Mouse (Mus musculus) hindbrain, embryonic 13.5 days (tissue): ENCODE results near the gene Slc35c1. TPM values are rescaled to one million over a fixed set of nuclear protein-coding genes. Genes with fewer than 3 reads are reported as not detected.

Experiments
- ATAC-seq: fragments of 200-750 bp; cut with Nextera tagmentation; 2 replicates; pipeline ENCODE4 v1.8.0; 2017; ENCODE audit warnings: moderate TSS enrichment; ENCODE audit not compliant: low FRiP score
- H3K27ac ChIP-seq: fragments of 300-500 bp; sonication (generic); 2 replicates; pipeline ENCODE4 v1.5.1; 2015; ENCODE audit warnings: inconsistent platforms, mild to moderate bottlenecking, moderate library complexity
- H3K27me3 ChIP-seq: fragments of 300-500 bp; sonication (generic); 2 replicates; pipeline ENCODE4 v1.6.1; 2015; ENCODE audit warnings: mild to moderate bottlenecking, inconsistent platforms
- H3K36me3 ChIP-seq: fragments of 300-500 bp; sonication (generic); 2 replicates; pipeline ENCODE4 v1.6.1; 2015; ENCODE audit warnings: mild to moderate bottlenecking, inconsistent platforms
- H3K4me1 ChIP-seq: fragments of 300-500 bp; sonication (generic); replicated peaks from 2 replicates; pipeline ENCODE4 v1.6.1; 2015; ENCODE audit warnings: inconsistent platforms
- H3K4me2 ChIP-seq: fragments of 300-500 bp; sonication (generic); 2 replicates; pipeline ENCODE4 v1.6.1; 2015; ENCODE audit warnings: inconsistent platforms, mild to moderate bottlenecking, moderate library complexity
- H3K4me3 ChIP-seq: fragments of 300-500 bp; sonication (generic); 2 replicates; pipeline ENCODE4 v1.5.1; 2015; ENCODE audit warnings: mild to moderate bottlenecking, inconsistent platforms
- H3K9ac ChIP-seq: fragments of 300-500 bp; sonication (generic); 2 replicates; pipeline ENCODE4 v1.6.1; 2015; ENCODE audit warnings: mild to moderate bottlenecking, inconsistent platforms
- H3K9me3 ChIP-seq: fragments of 300-500 bp; sonication (generic); 2 replicates; pipeline ENCODE4 v1.6.1; 2016; ENCODE audit warnings: inconsistent platforms
- WGBS: fragments of 180-500 bp; shearing (Covaris S2); methylation state at CpG from one replicate; pipeline ENCODE4 v1.1.7; 2015; 5-methylcytosine and 5-hydroxymethylcytosine counted together
- polyA plus RNA-seq: library from polyadenylated mRNA; unstranded; fragments of >200 nt; fragmentation: Nextera tagmentation; extraction: Ambion mirVana; gene quantifications from 2 replicates; pipeline ENCODE4 v1.2.1, GENCODE M21; 2015

Gene Slc35c1
- polyA plus RNA-seq, 1 experiment from 2014 or later, result 10.5 TPM

DNA sequence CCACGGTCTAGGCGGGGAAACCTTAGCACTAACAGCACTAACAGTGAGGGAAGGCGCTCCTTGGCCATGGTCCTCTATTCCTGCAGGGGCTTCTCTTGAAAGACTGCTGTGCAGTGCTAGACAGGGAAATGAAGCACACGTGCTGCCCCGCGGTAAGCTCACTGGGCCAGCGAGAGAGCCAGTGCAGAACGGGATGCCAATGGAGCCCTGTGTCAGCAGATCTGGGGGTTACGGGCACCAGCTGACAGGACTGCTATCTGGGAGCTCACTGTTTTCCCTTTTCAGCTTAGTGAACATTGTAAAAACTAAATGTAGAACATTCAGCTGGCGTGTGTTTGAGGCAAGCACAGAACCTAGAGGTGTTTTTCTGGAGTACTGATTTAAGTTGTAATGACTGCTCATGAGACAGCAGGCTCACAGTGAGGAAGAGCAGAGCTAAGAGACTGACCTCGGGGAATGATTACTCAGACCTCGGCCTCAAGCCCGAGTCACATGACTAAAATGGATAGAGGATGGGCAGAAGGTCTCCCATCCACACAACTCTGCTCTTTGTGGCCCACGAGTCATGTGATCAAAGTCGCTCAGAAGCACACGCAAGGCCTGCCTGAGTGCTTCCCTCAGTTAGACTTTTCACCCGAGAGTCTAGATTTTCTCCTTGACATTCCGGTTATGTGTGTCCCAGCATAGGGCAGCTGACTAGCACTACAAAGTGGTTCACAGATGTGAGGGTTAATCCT, 51.9 kb downstream of the Slc35c1 start:
- H3K4me3 ChIP-seq, result no peak overlapping the region

DNA sequence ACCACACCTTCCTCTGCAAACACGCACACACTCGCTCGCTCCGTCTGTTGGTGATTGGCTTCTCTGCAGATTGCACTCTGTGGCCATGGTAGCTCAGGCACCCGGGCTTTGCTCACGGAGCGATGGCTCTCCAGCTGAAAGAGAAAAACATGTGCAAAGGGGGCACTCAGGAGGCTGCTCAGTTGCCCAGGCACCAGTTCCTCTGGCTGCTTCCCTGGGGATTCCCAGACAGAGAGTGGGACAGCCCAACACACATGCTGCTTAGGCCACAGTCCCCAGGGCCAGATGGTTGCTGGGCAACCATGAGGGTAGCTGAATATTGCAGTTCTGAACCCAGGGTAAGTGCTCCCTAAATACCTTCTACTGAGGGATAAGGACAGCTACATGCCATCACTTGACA, 54.7 kb downstream of the Slc35c1 start:
- Histone ChIP-seq H3K9me3 (no peaks in the 10 kb centered on the region), H3K4me1 (peaks cover 29% of the 10 kb centered on the region), H3K4me2 (no peak overlapping the region), H3K36me3 (peaks cover 68% of the 10 kb centered on the region), H3K27ac (peak overlapping the region; percentile 58), H3K9ac (peak overlapping the region; percentile 15; the same call in 1 of the 2 replicates), H3K27me3 (no peaks in the 10 kb centered on the region), H3K4me3 (no peak overlapping the region)
- 59% methylated on average over 7 of the region's 7 CpGs for WGBS
- 0 out of 2 replicates have a peak, but pooled peaks have one; percentile 31 for ATAC-seq

More for the DNA sequence above, 51.9 kb downstream of the Slc35c1 start:
- Histone ChIP-seq H3K36me3 (peaks cover 95% of the 10 kb centered on the region), H3K27ac (peak overlapping the region; percentile 31; the same call in 1 of the 2 replicates), H3K9me3 (no peaks in the 10 kb centered on the region), H3K4me1 (peaks cover 19% of the 10 kb centered on the region), H3K4me2 (no peak overlapping the region), H3K9ac (no peak overlapping the region), H3K27me3 (no peaks in the 10 kb centered on the region)
- WGBS, result 92% methylated on average over 18 of the region's 18 CpGs
- ATAC-seq, result no peak

DNA sequence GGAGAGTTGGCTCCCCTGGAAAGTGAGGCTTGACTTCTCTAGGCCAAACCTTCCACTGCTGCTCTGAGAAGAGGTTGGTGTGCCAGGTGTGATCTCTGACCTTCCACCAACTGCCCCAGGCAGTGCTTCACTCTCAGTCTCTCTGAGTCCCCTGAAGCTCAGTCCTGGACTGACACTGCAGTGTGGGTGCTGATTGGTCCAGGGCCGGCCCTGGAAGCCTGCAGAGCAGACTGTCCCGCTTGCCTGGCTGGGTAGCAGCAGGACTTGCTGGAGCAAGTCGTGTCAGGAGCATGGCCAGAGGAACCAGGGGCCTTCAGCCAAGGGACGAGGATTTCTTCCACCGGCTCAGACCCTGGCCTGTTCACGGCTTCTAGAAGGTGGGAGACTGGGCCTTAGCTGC, 55.6 kb downstream of the Slc35c1 start:
- H3K9me3 ChIP-seq, result no peaks in the 10 kb centered on the region
- peak overlapping the region; percentile 58; the same call in 1 of the 2 replicates for H3K27ac ChIP-seq
- no peak overlapping the region for H3K4me3 ChIP-seq
- no peaks in the 10 kb centered on the region for H3K27me3 ChIP-seq
- ATAC-seq, result no peak
- peaks cover 37% of the 10 kb centered on the region for H3K4me1 ChIP-seq
- H3K36me3 ChIP-seq, result peaks cover 59% of the 10 kb centered on the region
- peak overlapping the region; percentile 15 for H3K9ac ChIP-seq
- WGBS, result 87% methylated on average over 6 of the region's 6 CpGs
- no peak overlapping the region for H3K4me2 ChIP-seq

DNA sequence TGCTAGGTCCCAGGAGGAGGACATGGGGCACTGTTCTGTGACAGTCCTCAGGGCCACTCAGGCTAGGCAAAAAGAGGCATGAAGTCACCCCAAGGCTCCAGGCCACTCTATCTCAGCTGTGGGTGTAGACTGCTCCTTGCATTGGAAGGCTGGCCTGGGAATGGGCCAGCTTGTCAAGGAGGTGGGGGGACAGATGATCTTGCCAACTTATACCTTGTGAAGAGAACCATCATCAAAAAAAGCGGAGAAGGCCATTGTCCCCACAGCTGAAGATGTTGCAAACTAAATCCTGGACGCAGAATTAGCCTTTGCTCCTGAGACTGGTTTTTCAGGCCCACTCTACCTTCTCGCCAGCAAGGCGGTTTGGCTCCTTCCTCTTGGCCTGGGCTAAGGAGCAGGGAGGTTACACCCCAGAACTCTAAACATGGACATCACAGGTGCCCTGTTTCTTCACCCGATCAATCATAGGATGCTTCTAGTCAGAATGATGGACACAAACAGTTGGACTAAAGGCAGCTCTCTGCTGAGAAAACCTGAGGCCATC, 56.5 kb downstream of the Slc35c1 start:
- H3K4me3 ChIP-seq, result no peak overlapping the region
- no peak overlapping the region for H3K4me2 ChIP-seq
- no peak overlapping the region for H3K9ac ChIP-seq
- peaks cover 50% of the 10 kb centered on the region for H3K36me3 ChIP-seq
- 96% methylated on average over 5 of the region's 5 CpGs for WGBS
- H3K27ac ChIP-seq, result no peak overlapping the region
- no peaks in the 10 kb centered on the region for H3K9me3 ChIP-seq
- no peak for ATAC-seq
- peaks cover 46% of the 10 kb centered on the region for H3K4me1 ChIP-seq
- no peaks in the 10 kb centered on the region for H3K27me3 ChIP-seq

Other genes starting within 250 kb of the Slc35c1 start
- gene Pex16, start 85.9 kb downstream of the Slc35c1 start, polyA plus RNA-seq, result 35.7 and 35.8 TPM in 2 replicates
- gene Large2, start 85.7 kb downstream of the Slc35c1 start, polyA plus RNA-seq, result 1.6 and 2.4 TPM in 2 replicates
- gene 1700029I15Rik, start 78.0 kb downstream of the Slc35c1 start, polyA plus RNA-seq, result 6.3 and 6.9 TPM in 2 replicates
- 111 and 112 TPM in 2 replicates for gene Mapk8ip1, start 59.3 kb downstream of the Slc35c1 start, polyA plus RNA-seq
- 36.8 and 38.5 TPM in 2 replicates for gene Cry2, start 26.5 kb downstream of the Slc35c1 start, polyA plus RNA-seq
- gene Chst1, start 139.2 kb upstream of the Slc35c1 start, polyA plus RNA-seq, result 13.6 and 14.6 TPM in 2 replicates